Mouse (Mus musculus) liver, embryonic 14.5 days (tissue): ENCODE data around the gene Cd151. TPM values are rescaled to one million over a fixed set of nuclear protein-coding genes. Genes with fewer than 3 reads are reported as not detected.

Source experiments
- ATAC-seq: fragments of 200-750 bp; cut with Nextera tagmentation; 2 replicates; pipeline ENCODE4 v1.8.0; 2017; ENCODE audit warnings: moderate number of reproducible peaks, mild to moderate bottlenecking, moderate library complexity; ENCODE audit not compliant: insufficient read depth
- DNase-seq, 3 experiments: peaks; one replicate each; pipeline ENCODE4 v3.0.0-alpha.2; 2012 to 2013; ENCODE audit warnings: low read depth in 3 of 3, low spot score in 3 of 3
- H3K27ac ChIP-seq: fragments of 300-500 bp; sonication (generic); 2 replicates; pipeline ENCODE4 v1.5.1; 2014; ENCODE audit warnings: moderate library complexity, mild to moderate bottlenecking, control low read depth, inconsistent platforms
- H3K27me3 ChIP-seq: fragments of 300-500 bp; sonication (generic); 2 replicates; pipeline ENCODE4 v1.6.1; 2014; ENCODE audit warnings: mild to moderate bottlenecking, low read length, moderate library complexity; ENCODE audit not compliant: control insufficient read depth, insufficient read depth
- H3K36me3 ChIP-seq: fragments of 300-500 bp; sonication (generic); replicated peaks from 2 replicates; pipeline ENCODE4 v1.6.1; 2014; ENCODE audit warnings: low read depth; ENCODE audit not compliant: control insufficient read depth, insufficient read depth
- H3K4me1 ChIP-seq, 2 experiments: fragments of 200-500 bp in 1 of 2; fragments of 300-500 bp in 1 of 2; sonication (generic) in 1 of 2; replicated peaks; 2 replicates each; pipeline ENCODE4 v1.6.1; 2012 to 2014; ENCODE audit warnings: antibody characterized with exemption in 1 of 2, inconsistent platforms in 1 of 2, low read length in 1 of 2; ENCODE audit not compliant: control insufficient read depth in 2 of 2, insufficient read depth in 2 of 2
- H3K4me2 ChIP-seq: fragments of 300-500 bp; sonication (generic); 2 replicates; pipeline ENCODE4 v1.6.1; 2014; ENCODE audit warnings: low read depth, mild to moderate bottlenecking, control low read depth, moderate library complexity
- H3K4me3 ChIP-seq, 2 experiments: fragments of 200-500 bp in 1 of 2; fragments of 300-500 bp in 1 of 2; sonication (generic) in 1 of 2; 2 replicates each; pipeline ENCODE4 v1.5.1; 2012 to 2014; ENCODE audit warnings: low read depth in 2 of 2, low read length in 2 of 2, mild to moderate bottlenecking in 2 of 2, control low read depth in 1 of 2, inconsistent platforms in 1 of 2, moderate library complexity in 1 of 2; ENCODE audit not compliant: insufficient read depth in 1 of 2
- H3K9ac ChIP-seq: fragments of 300-500 bp; sonication (generic); replicated peaks from 2 replicates; pipeline ENCODE4 v1.6.1; 2014; ENCODE audit warnings: mild to moderate bottlenecking, control low read depth, moderate library complexity
- H3K9me3 ChIP-seq: fragments of 300-500 bp; sonication (generic); 2 replicates; pipeline ENCODE4 v1.6.1; 2016; ENCODE audit warnings: low read length, mixed read lengths; ENCODE audit not compliant: control insufficient read depth
- CTCF ChIP-seq: IDR thresholded peaks from 2 replicates; pipeline ENCODE4 v1.5.1; 2016; ENCODE audit warnings: antibody characterized with exemption, low read depth, control low read depth
- EP300 ChIP-seq: IDR thresholded peaks from 2 replicates; pipeline ENCODE4 v1.6.1; 2016; ENCODE audit warnings: antibody characterized with exemption, low read depth
- WGBS: fragments of 180-500 bp; shearing (Covaris S2); extraction: QIAGEN DNeasy Blood & Tissue Kit; methylation state at CpG from one replicate; pipeline ENCODE4 v1.1.7; 2014; ENCODE audit not compliant: insufficient replicate concordance; 5-methylcytosine and 5-hydroxymethylcytosine counted together
- polyA plus RNA-seq, 2 experiments: library from polyadenylated mRNA; depleted of rRNA in 1 of 2; stranded (reverse) in 1 of 2; unstranded in 1 of 2; fragments of >200 nt; fragmentation: Nextera tagmentation in 1 of 2; extraction: Ambion mirVana in 1 of 2; gene quantifications; 2 replicates each; pipeline versions ENCODE4 v1.2.1 to v1.2.3; 2012 to 2014

The Cd151 gene
- polyA plus RNA-seq, 2 experiments, result 13.8 to 20.0 TPM

DNA sequence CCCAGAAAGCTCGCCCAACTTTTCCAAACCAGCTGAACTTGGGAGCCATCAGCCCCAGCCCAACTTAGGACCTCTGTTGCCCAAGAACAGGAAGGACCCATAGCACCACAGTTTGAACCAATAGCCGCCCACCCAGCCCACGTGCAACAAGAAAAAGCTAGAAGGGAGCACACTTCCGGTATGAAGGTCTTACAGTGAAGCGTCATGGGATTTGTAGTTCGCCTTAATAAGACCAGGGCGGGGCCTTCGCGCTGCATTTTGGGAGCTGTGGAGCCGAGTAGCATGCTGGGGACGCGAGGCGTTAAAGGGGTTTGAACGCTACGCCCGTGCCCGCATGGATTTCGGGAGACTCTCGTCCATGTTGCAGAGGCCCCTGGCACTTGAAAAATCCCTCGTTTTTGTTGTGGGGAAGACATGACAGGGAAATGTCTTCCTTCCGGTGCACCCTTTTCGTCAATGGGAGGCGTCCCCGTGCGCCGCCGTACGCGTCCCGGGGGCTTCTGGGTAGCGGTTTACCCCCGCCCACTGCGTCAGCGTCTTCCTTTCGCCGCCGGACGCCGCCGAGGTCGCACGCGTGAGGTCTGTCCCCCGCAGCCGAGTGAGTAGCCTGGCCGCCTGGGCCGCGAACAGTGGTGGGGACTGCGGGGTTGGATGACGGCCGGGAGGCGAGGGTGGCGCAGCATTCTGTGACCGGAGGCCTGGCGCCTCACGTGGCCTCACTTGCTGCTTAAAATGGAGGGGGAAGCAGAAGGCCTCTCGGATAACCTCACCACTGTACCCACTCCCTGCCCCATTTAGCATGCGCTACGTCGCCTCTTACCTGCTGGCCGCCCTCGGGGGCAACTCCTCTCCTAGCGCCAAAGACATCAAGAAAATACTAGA is 19.8 kb upstream of the Cd151 start, which contains the start of gene Rplp2:
Gene Rplp2 (plus strand): TSS at position 261 of the 882 bp plus-strand sequence.
- peaks cover 22 to 33% of the 10 kb centered on the region in 2 experiments for H3K4me1 ChIP-seq
- peak; percentile 87 for ATAC-seq

GRCm38 (mm10) chr7:141451928-141452327 is 15.3 kb upstream of the Cd151 start:
- Histone ChIP-seq H3K36me3 (peaks cover 40% of the 10 kb centered on the region), H3K4me1 (peaks cover 15 to 31% of the 10 kb centered on the region in 2 experiments), H3K4me3 (no peak overlapping the region), H3K27me3 (no peaks in the 10 kb centered on the region), H3K27ac (no peak overlapping the region; the same call in 1 of the 2 replicates), H3K4me2 (no peak overlapping the region), H3K9me3 (no peaks in the 10 kb centered on the region), H3K9ac (no peak overlapping the region; the same call in 1 of the 2 replicates)
- ATAC-seq (no peak), DNase-seq (no peak)
- TF ChIP-seq CTCF (no peak), EP300 (no peak)

More for the DNA sequence above, 19.8 kb upstream of the Cd151 start, which contains the start of gene Rplp2:
- peak within 1 kb of the TSS; percentile 86 for H3K9ac ChIP-seq
- peak; percentile 85 to 88 (median 88) for DNase-seq
- TF ChIP-seq CTCF (no peak; the same call in 1 of the 2 replicates), EP300 (no peak)
- peak within 1 kb of the TSS; percentile 76 to 81 for H3K4me3 ChIP-seq
- under 1% methylated on average over 63 of the region's 63 CpGs for WGBS
- H3K9me3 ChIP-seq, result no peaks in the 10 kb centered on the region
- peak within 1 kb of the TSS; percentile 73 for H3K4me2 ChIP-seq
- peaks cover 40% of the 10 kb centered on the region for H3K36me3 ChIP-seq
- H3K27me3 ChIP-seq, result no peaks in the 10 kb centered on the region
- H3K27ac ChIP-seq, result peak within 1 kb of the TSS; percentile 84

GRCm38 (mm10) chr7:141453636-141454035 is 13.6 kb upstream of the Cd151 start:
- Histone ChIP-seq H3K27ac (no peak overlapping the region), H3K4me1 (peaks cover 9 to 28% of the 10 kb centered on the region in 2 experiments)
- no peak for TF ChIP-seq CTCF
- TF ChIP-seq EP300, result no peak

DNA sequence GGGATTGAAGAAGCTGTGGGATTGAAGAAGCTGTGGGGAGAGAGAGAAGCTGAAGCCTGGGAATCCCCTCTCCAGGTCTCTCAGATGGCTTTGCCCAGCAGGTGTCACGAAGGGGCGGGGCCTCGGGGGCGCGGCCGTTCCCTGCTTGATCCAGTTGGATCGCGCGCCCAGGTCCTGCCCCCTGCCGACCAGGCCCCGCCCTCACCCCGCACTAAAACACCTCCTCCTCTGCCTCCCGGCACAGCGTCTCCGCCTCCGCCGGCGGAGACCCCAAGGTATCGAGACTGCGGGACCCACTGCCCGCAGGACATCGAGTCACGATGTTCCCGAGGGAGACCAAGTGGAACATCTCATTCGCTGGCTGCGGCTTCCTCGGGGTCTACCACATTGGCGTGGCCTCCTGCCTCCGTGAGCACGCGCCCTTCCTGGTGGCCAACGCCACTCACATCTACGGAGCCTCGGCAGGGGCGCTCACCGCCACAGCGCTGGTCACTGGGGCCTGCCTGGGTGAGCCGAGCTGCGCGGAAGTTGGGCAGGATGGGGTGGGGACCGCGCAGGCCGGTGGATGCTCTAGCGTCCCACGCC is 12.1 kb upstream of the Cd151 start, which contains the start of gene Pnpla2:
Gene Pnpla2 (plus strand): TSS at position 232 of the 585 bp plus-strand sequence.
- TF ChIP-seq EP300, result no peak
- TF ChIP-seq CTCF, result peak; percentile 28
- Histone ChIP-seq H3K4me3 (peak within 1 kb of the TSS; percentile 69 to 88), H3K4me1 (peaks cover 7 to 19% of the 10 kb centered on the region in 2 experiments), H3K27me3 (no peaks in the 10 kb centered on the region; the same call in none of the 2 replicates), H3K27ac (peak within 1 kb of the TSS; percentile 54), H3K36me3 (peaks cover 21% of the 10 kb centered on the region), H3K4me2 (peak within 1 kb of the TSS; percentile 85), H3K9ac (peak within 1 kb of the TSS; percentile 61), H3K9me3 (no peaks in the 10 kb centered on the region)
- under 1% methylated on average over 45 of the region's 45 CpGs for WGBS
- peak; percentile 88 for ATAC-seq
- DNase-seq, result peak; percentile 85 to 86 (median 85)

More at GRCm38 (mm10) chr7:141453636-141454035, 13.6 kb upstream of the Cd151 start:
- Histone ChIP-seq H3K4me2 (no peak overlapping the region), H3K9me3 (no peaks in the 10 kb centered on the region), H3K27me3 (no peaks in the 10 kb centered on the region), H3K4me3 (no peak overlapping the region), H3K36me3 (peaks cover 35% of the 10 kb centered on the region), H3K9ac (no peak overlapping the region)
- WGBS, result 65% methylated on average over 2 of the region's 2 CpGs
- ATAC-seq, result no peak
- DNase-seq, result no peak
